Mouse (Mus musculus): ENCODE data around the gene Lgr5. TPM values are rescaled to one million over a fixed set of nuclear protein-coding genes. Genes with fewer than 3 reads are reported as not detected.

The Lgr5 gene
- polyA plus RNA-seq, 1 experiment: 0.05 TPM

DNA sequence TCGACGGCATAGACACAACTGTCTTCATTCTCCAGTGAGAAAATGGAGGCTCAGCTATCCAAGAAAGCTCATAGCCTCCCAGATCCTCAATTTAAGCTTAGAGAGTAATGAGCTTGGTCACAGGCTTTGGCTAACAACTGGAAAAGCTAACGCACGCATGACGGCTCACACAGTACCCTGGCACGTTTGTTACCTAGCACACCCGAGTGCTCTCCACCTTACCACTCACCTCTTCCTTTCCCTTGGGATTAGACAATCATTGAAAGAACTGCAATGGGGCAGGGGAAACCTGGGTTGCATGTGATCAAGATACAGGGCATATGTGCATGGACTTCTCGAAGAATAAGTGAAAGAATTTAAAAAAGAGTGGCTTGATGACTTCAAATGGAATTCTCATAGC is 119.6 kb downstream of the Lgr5 start:
- Histone ChIP-seq H3K36me3 (ENCODE audit: control insufficient read depth, insufficient read depth, low read length) (no peaks in the 10 kb centered on the region), H3K27me3 (ENCODE audit: control insufficient read depth, insufficient read depth, low read length) (no peaks in the 10 kb centered on the region), H3K4me1 (ENCODE audit: control insufficient read depth, insufficient read depth, low read length) (no peaks in the 10 kb centered on the region), H3K27ac (ENCODE audit: control insufficient read depth, insufficient read depth, low read depth, low read length) (no peak overlapping the region), H3K4me3 (ENCODE audit: control insufficient read depth, low read depth, low read length) (no peak overlapping the region)
- TF ChIP-seq POLR2A (IDR thresholded peaks at IDR 0.05; ENCODE audit: control insufficient read depth, low read depth, low read length) (no peak), CTCF (IDR thresholded peaks at IDR 0.05; ENCODE audit: control insufficient read depth, insufficient read depth, insufficient replicate concordance, low read depth, low read length) (no peak)

DNA sequence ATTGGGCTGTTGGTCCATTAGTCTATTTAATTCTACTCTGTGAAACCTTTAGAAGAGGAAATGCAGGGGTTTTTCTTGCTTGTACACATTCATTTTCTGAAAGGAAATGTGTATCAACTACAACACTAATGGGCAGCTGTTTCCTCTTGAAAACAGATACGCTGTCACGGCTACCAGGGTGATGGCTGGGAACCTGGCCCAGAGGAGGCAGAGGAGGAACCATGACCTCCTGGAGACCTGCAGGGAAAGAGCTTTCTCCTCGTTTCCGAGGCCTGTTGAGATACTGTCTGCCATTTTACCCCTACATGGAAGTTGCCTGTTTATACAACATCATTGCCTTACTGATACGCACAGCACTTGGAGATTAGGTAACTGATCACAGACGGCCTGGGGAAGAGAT is 121.8 kb downstream of the Lgr5 start:
- H3K27ac ChIP-seq (ENCODE audit: control insufficient read depth, insufficient read depth, low read depth, low read length): no peak overlapping the region
- H3K4me1 ChIP-seq (ENCODE audit: control insufficient read depth, insufficient read depth, low read length): no peaks in the 10 kb centered on the region
- H3K27me3 ChIP-seq (ENCODE audit: control insufficient read depth, insufficient read depth, low read length): no peaks in the 10 kb centered on the region
- TF ChIP-seq CTCF (IDR thresholded peaks at IDR 0.05; ENCODE audit: control insufficient read depth, insufficient read depth, insufficient replicate concordance, low read depth, low read length): no peak
- TF ChIP-seq POLR2A (IDR thresholded peaks at IDR 0.05; ENCODE audit: control insufficient read depth, low read depth, low read length): no peak
- H3K36me3 ChIP-seq (ENCODE audit: control insufficient read depth, insufficient read depth, low read length): no peaks in the 10 kb centered on the region
- H3K4me3 ChIP-seq (ENCODE audit: control insufficient read depth, low read depth, low read length): no peak overlapping the region

GRCm38 (mm10) chr10:115465072-115465471 is 122.5 kb downstream of the Lgr5 start:
- H3K4me3 ChIP-seq (ENCODE audit: control insufficient read depth, low read depth, low read length): no peak overlapping the region

DNA sequence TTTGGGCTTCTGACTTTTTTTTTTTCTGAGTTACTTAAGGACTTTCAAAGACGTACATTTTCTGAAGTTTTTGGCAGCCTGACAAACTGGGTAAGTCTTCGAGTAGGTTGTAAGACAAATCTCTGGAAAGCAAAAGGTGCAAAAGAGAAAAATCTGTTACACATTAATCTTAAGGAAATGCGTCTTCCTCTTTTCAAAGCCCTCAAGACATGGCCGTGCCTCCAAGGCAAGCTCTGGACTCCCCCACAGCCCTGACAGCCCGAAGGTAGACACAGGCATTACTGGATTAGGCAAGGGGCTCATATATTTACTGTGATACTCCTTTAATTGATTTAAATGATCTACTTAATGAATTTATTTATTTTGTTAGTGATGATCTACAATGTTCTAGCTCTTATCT is 124.9 kb downstream of the Lgr5 start:
- H3K4me1 ChIP-seq (ENCODE audit: control insufficient read depth, insufficient read depth, low read length): no peaks in the 10 kb centered on the region
- no peaks in the 10 kb centered on the region for H3K36me3 ChIP-seq (ENCODE audit: control insufficient read depth, insufficient read depth, low read length)
- no peak overlapping the region for H3K4me3 ChIP-seq (ENCODE audit: control insufficient read depth, low read depth, low read length)
- TF ChIP-seq CTCF (IDR thresholded peaks at IDR 0.05; ENCODE audit: control insufficient read depth, insufficient read depth, insufficient replicate concordance, low read depth, low read length) (no peak), POLR2A (IDR thresholded peaks at IDR 0.05; ENCODE audit: control insufficient read depth, low read depth, low read length) (no peak)
- H3K27ac ChIP-seq (ENCODE audit: control insufficient read depth, insufficient read depth, low read depth, low read length): no peak overlapping the region
- H3K27me3 ChIP-seq (ENCODE audit: control insufficient read depth, insufficient read depth, low read length): no peaks in the 10 kb centered on the region

More at GRCm38 (mm10) chr10:115465072-115465471, 122.5 kb downstream of the Lgr5 start:
- Histone ChIP-seq H3K4me1 (ENCODE audit: control insufficient read depth, insufficient read depth, low read length) (no peaks in the 10 kb centered on the region), H3K36me3 (ENCODE audit: control insufficient read depth, insufficient read depth, low read length) (no peaks in the 10 kb centered on the region), H3K27ac (ENCODE audit: control insufficient read depth, insufficient read depth, low read depth, low read length) (no peak overlapping the region), H3K27me3 (ENCODE audit: control insufficient read depth, insufficient read depth, low read length) (no peaks in the 10 kb centered on the region)
- TF ChIP-seq POLR2A (IDR thresholded peaks at IDR 0.05; ENCODE audit: control insufficient read depth, low read depth, low read length) (no peak), CTCF (IDR thresholded peaks at IDR 0.05; ENCODE audit: control insufficient read depth, insufficient read depth, insufficient replicate concordance, low read depth, low read length) (no peak)

GRCm38 (mm10) chr10:115457368-115458021 is 130.1 kb downstream of the Lgr5 start:
- no peak overlapping the region for H3K4me3 ChIP-seq (ENCODE audit: control insufficient read depth, low read depth, low read length)
- peaks cover 3% of the 10 kb centered on the region; the same call in 1 of the 2 replicates for H3K4me1 ChIP-seq (ENCODE audit: control insufficient read depth, insufficient read depth, low read length)
- no peaks in the 10 kb centered on the region for H3K36me3 ChIP-seq (ENCODE audit: control insufficient read depth, insufficient read depth, low read length)
- H3K27ac ChIP-seq (ENCODE audit: control insufficient read depth, insufficient read depth, low read depth, low read length): no peak overlapping the region
- no peaks in the 10 kb centered on the region for H3K27me3 ChIP-seq (ENCODE audit: control insufficient read depth, insufficient read depth, low read length)
- TF ChIP-seq POLR2A (IDR thresholded peaks at IDR 0.05; ENCODE audit: control insufficient read depth, low read depth, low read length) (no peak), CTCF (IDR thresholded peaks at IDR 0.05; ENCODE audit: control insufficient read depth, insufficient read depth, insufficient replicate concordance, low read depth, low read length) (no peak)

DNA sequence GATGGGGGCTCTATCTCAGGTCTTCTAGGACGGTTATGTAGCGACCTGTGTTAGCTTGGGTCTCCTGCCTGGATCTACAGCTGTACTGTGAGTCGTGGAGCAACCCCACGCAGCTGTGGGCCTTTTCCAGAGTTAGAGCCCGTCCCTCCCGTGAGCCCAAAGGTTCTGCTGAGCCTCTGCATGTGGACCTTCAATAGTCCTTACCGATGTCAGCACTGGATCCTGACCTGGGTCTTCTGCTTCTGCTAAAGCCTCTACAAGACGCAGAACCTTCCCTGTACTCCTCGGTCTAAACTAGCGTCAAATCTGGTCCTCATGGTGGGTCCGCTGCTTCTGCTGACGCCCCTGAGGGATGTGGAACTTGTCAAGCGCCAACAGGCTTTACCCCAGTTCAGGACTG is 139.0 kb downstream of the Lgr5 start:
- Histone ChIP-seq H3K27ac (ENCODE audit: control insufficient read depth, insufficient read depth, low read depth, low read length) (no peak overlapping the region), H3K4me3 (ENCODE audit: control insufficient read depth, low read depth, low read length) (no peak overlapping the region), H3K4me1 (ENCODE audit: control insufficient read depth, insufficient read depth, low read length) (peaks cover 9% of the 10 kb centered on the region), H3K36me3 (ENCODE audit: control insufficient read depth, insufficient read depth, low read length) (no peaks in the 10 kb centered on the region), H3K27me3 (ENCODE audit: control insufficient read depth, insufficient read depth, low read length) (no peaks in the 10 kb centered on the region)
- no peak for TF ChIP-seq CTCF (IDR thresholded peaks at IDR 0.05; ENCODE audit: control insufficient read depth, insufficient read depth, insufficient replicate concordance, low read depth, low read length)

GRCm38 (mm10) chr10:115437286-115437685 is 150.3 kb downstream of the Lgr5 start:
- Histone ChIP-seq H3K4me3 (ENCODE audit: control insufficient read depth, low read depth, low read length) (no peak overlapping the region), H3K36me3 (ENCODE audit: control insufficient read depth, insufficient read depth, low read length) (no peaks in the 10 kb centered on the region; the same call in 1 of the 2 replicates), H3K27me3 (ENCODE audit: control insufficient read depth, insufficient read depth, low read length) (no peaks in the 10 kb centered on the region), H3K27ac (ENCODE audit: control insufficient read depth, insufficient read depth, low read depth, low read length) (no peak overlapping the region), H3K4me1 (ENCODE audit: control insufficient read depth, insufficient read depth, low read length) (no peaks in the 10 kb centered on the region)
- TF ChIP-seq CTCF (IDR thresholded peaks at IDR 0.05; ENCODE audit: control insufficient read depth, insufficient read depth, insufficient replicate concordance, low read depth, low read length) (no peak), POLR2A (IDR thresholded peaks at IDR 0.05; ENCODE audit: control insufficient read depth, low read depth, low read length) (no peak)
